Mouse (Mus musculus) heart, embryonic 14.5 days (tissue): ENCODE measurements around the gene Clip1. TPM values are rescaled to one million over a fixed set of nuclear protein-coding genes. Genes with fewer than 3 reads are reported as not detected.
A peak's percentile ranks its signal among the peaks of the same experiment; 100 is the strongest.

Experiments used
- ATAC-seq: fragments of 200-750 bp; cut with Nextera tagmentation; 2 replicates; pipeline ENCODE4 v1.8.0; 2017; ENCODE audit warnings: low read depth, moderate TSS enrichment; ENCODE audit not compliant: insufficient number of reproducible peaks, insufficient read depth, low FRiP score
- H3K27ac ChIP-seq, 2 experiments: fragments of 200-500 bp in 1 of 2; fragments of 300-500 bp in 1 of 2; sonication (generic) in 1 of 2; replicated peaks in 1 of 2; 2 replicates each; pipeline ENCODE4 v1.5.1; 2012 to 2014; ENCODE audit warnings: low read depth in 2 of 2, low read length in 2 of 2, control low read depth in 1 of 2, mild to moderate bottlenecking in 1 of 2, mixed read lengths in 1 of 2; ENCODE audit not compliant: control insufficient read depth in 1 of 2, insufficient read depth in 1 of 2
- H3K27me3 ChIP-seq: fragments of 300-500 bp; sonication (generic); 2 replicates; pipeline ENCODE4 v1.6.1; 2014; ENCODE audit warnings: mild to moderate bottlenecking, low read length, control low read depth; ENCODE audit not compliant: control insufficient read depth, insufficient read depth
- H3K36me3 ChIP-seq: fragments of 300-500 bp; sonication (generic); 2 replicates; pipeline ENCODE4 v1.6.1; 2014; ENCODE audit warnings: mild to moderate bottlenecking, control low read depth, low read length, mixed read lengths; ENCODE audit not compliant: control insufficient read depth, insufficient read depth
- H3K4me1 ChIP-seq, 2 experiments: fragments of 200-500 bp in 1 of 2; fragments of 300-500 bp in 1 of 2; sonication (generic) in 1 of 2; 2 replicates each; pipeline ENCODE4 v1.6.1; 2012 to 2014; ENCODE audit warnings: low read length in 2 of 2, control low read depth in 1 of 2, mixed read lengths in 1 of 2; ENCODE audit not compliant: control insufficient read depth in 2 of 2, insufficient read depth in 2 of 2
- H3K4me2 ChIP-seq: fragments of 300-500 bp; sonication (generic); 2 replicates; pipeline ENCODE4 v1.6.1; 2014; ENCODE audit warnings: mild to moderate bottlenecking, low read length
- H3K4me3 ChIP-seq, 2 experiments: fragments of 200-500 bp in 1 of 2; fragments of 300-500 bp in 1 of 2; sonication (generic) in 1 of 2; 2 replicates each; pipeline ENCODE4 v1.5.1; 2012 to 2014; ENCODE audit warnings: low read length in 2 of 2, mild to moderate bottlenecking in 2 of 2, control low read depth in 1 of 2, low read depth in 1 of 2, moderate library complexity in 1 of 2; ENCODE audit not compliant: control insufficient read depth in 1 of 2, insufficient read depth in 1 of 2
- H3K9ac ChIP-seq: fragments of 300-500 bp; sonication (generic); 2 replicates; pipeline ENCODE4 v1.6.1; 2014; ENCODE audit warnings: mild to moderate bottlenecking, low read length
- H3K9me3 ChIP-seq: fragments of 300-500 bp; sonication (generic); 2 replicates; pipeline ENCODE4 v1.6.1; 2016; ENCODE audit warnings: low read length, control low read depth; ENCODE audit not compliant: control insufficient read depth
- WGBS: fragments of 180-500 bp; shearing (Covaris S2); extraction: QIAGEN DNeasy Blood & Tissue Kit; methylation state at CpG from one replicate; pipeline ENCODE4 v1.1.7; 2014; 5-methylcytosine and 5-hydroxymethylcytosine counted together
- polyA plus RNA-seq: library from polyadenylated mRNA; unstranded; fragments of >200 nt; fragmentation: Nextera tagmentation; extraction: Ambion mirVana; gene quantifications from 2 replicates; pipeline ENCODE4 v1.2.1, GENCODE M21; 2014

The Clip1 gene
- polyA plus RNA-seq, 1 experiment from 2014 or later: 50.5 TPM

DNA sequence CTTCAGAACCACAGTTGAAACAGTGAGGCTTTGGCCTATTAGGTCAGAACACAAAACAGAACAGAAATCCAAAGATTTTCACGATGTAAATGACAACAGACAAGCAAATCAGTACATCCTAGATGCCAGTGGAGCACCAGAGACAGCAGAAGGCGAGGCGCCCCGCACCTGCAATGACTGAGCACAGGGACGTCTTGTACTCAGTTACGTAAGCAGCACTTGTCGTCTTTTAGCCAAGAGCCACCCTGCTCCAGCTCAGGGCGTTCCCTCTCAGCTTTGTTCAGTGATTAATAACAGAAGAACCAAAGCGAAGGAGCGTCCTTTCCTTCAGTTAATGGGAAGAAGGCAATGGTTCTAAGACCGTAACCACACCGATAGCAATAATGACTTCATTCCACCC is 24.2 kb upstream of the Clip1 start:
- H3K27me3 ChIP-seq: no peaks in the 10 kb centered on the region
- H3K27ac ChIP-seq: no peak overlapping the region
- H3K36me3 ChIP-seq: peaks cover 97% of the 10 kb centered on the region
- no peak for ATAC-seq
- no peak overlapping the region for H3K9ac ChIP-seq
- WGBS: 93% methylated on average over 12 of the region's 12 CpGs
- no peak overlapping the region for H3K4me3 ChIP-seq
- no peak overlapping the region for H3K4me2 ChIP-seq
- H3K4me1 ChIP-seq: no peaks in the 10 kb centered on the region
- H3K9me3 ChIP-seq: no peaks in the 10 kb centered on the region

DNA sequence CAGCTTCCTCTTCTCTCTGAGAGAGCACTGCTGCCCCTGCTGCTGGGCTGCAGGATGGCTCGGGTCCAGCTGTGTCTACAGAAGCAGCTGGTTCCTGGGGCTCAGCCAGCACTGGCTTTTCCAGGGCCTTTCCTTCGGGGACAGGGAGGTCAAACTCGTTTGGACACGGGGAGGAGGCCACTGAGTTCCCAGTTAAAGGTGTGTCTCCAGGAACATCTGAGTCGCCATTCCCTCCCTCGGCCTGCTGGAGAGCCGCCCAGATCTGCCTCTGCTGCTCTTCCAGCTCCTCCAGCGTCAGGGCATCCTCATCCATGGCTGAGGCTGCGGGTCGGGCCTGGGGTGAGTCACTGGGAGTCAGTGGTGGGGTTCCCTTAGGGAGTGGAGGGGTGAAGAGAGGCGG is 16.2 kb upstream of the Clip1 start:
- Histone ChIP-seq H3K4me1 (peaks cover 0 to 6% of the 10 kb centered on the region in 2 experiments; a peak in 1 of 4 replicates), H3K36me3 (peaks cover 77% of the 10 kb centered on the region), H3K9ac (no peak overlapping the region), H3K27me3 (no peaks in the 10 kb centered on the region), H3K4me2 (no peak overlapping the region), H3K4me3 (no peak overlapping the region), H3K27ac (no peak overlapping the region), H3K9me3 (no peaks in the 10 kb centered on the region)
- ATAC-seq: peak; percentile 36; the same call in 1 of the 2 replicates
- 55% methylated on average over 11 of the region's 11 CpGs for WGBS

DNA sequence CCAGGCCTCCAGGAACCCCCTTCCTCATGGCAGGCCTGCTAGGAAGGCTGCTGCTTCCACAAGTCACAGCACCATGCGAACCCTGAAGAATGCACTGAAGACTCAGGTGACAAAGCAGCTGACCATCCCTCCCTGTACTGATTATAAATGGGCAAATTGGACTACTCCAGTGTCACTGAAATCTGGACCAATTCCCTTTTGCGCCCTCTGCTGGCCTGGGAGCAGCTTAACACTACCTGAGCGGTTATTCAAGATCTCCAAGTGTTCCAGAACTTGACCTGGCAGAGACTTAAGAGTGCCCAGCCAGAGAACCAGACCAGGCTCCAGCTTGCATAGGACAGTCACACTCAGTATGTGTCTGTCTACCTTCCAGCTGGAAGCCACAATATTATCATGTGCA is 14.8 kb upstream of the Clip1 start:
- Histone ChIP-seq H3K27ac (no peak overlapping the region), H3K36me3 (peaks cover 63% of the 10 kb centered on the region), H3K4me1 (peaks cover 7 to 14% of the 10 kb centered on the region in 2 experiments), H3K27me3 (no peaks in the 10 kb centered on the region), H3K4me3 (no peak overlapping the region), H3K4me2 (no peak overlapping the region), H3K9me3 (no peaks in the 10 kb centered on the region), H3K9ac (no peak overlapping the region)
- ATAC-seq: no peak
- WGBS: 26% methylated on average over 3 of the region's 3 CpGs

DNA sequence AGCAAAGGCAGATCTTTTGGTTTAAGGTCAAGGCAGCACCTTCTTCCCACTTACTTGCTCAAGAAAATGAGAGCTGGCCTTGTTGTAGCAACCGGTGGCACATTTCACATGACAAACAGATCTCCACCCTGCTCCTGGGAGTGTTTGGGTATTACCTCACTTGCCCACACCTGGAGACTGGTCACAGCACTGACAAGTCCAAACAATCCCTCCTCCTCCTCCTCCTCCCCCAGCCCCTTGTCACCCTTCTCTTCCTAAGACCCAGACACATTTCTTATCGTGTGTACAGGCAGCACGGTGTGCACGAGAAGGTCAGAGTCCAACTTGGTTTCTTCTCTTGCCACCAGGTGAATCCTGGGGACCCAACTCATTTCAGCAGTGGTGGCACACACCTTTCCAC is 12.5 kb upstream of the Clip1 start:
- ATAC-seq: no peak
- Histone ChIP-seq H3K9ac (no peak overlapping the region), H3K36me3 (peaks cover 41% of the 10 kb centered on the region), H3K9me3 (no peaks in the 10 kb centered on the region), H3K4me3 (no peak overlapping the region), H3K27ac (no peak overlapping the region), H3K4me2 (no peak overlapping the region), H3K27me3 (no peaks in the 10 kb centered on the region), H3K4me1 (peaks cover 8 to 17% of the 10 kb centered on the region in 2 experiments)
- 73% methylated on average over 4 of the region's 4 CpGs for WGBS

DNA sequence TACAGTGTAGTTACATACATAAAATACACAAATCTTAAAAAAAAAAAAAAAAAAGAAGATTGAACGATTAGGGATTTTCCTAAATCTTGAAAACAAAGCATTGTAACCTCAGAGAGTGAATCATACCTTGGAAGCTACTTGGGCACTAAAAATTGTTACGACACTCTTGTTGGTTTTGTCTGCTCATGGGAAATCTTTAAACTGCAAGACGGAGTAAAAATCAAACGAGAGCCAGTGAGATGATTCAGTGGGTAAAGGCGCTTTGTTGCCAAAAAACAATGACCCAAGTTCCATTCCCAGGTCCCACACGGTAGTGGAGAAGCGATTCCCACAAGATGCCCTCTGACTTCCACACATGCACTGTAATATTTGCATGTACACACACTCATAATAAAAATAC is 11.8 kb upstream of the Clip1 start:
- H3K9ac ChIP-seq: no peak overlapping the region
- peaks cover 34% of the 10 kb centered on the region for H3K36me3 ChIP-seq
- H3K4me1 ChIP-seq: peaks cover 8 to 17% of the 10 kb centered on the region in 2 experiments
- ATAC-seq: no peak
- no peak overlapping the region for H3K27ac ChIP-seq
- H3K9me3 ChIP-seq: no peaks in the 10 kb centered on the region
- H3K4me3 ChIP-seq: no peak overlapping the region
- H3K4me2 ChIP-seq: no peak overlapping the region
- H3K27me3 ChIP-seq: no peaks in the 10 kb centered on the region
- 93% methylated on average over 7 of the region's 7 CpGs for WGBS

DNA sequence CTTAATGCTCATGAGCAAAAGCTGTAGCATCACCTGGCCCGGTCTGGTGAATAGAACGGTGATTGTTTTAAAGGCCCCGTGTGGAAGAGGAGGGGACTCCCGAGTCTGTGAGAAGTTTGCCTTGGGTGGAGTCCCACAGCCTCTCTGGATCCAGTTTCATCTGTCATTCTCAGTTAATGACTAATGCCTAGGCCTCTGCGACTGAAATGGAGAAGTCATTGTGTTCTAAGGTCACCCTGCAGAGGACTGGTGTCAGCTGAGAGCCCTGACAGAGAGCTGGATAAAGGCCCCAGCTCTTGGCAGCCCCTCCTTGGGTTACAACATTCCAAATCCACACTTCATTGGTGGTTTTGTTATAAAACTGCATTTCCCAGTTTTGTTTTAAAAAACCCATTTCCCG is 10.1 kb upstream of the Clip1 start:
- H3K27me3 ChIP-seq: no peaks in the 10 kb centered on the region
- peaks cover 8 to 11% of the 10 kb centered on the region in 2 experiments for H3K4me1 ChIP-seq
- H3K36me3 ChIP-seq: peaks cover 16% of the 10 kb centered on the region
- 31% methylated on average over 6 of the region's 6 CpGs for whole genome bisulfite sequencing
- no peaks in the 10 kb centered on the region for H3K9me3 ChIP-seq
- no peak overlapping the region for H3K4me2 ChIP-seq
- H3K9ac ChIP-seq: no peak overlapping the region
- ATAC-seq: no peak; the same call in 1 of the 2 replicates
- no peak overlapping the region for H3K4me3 ChIP-seq
- peak overlapping the region; percentile 59 to 81 for H3K27ac ChIP-seq

DNA sequence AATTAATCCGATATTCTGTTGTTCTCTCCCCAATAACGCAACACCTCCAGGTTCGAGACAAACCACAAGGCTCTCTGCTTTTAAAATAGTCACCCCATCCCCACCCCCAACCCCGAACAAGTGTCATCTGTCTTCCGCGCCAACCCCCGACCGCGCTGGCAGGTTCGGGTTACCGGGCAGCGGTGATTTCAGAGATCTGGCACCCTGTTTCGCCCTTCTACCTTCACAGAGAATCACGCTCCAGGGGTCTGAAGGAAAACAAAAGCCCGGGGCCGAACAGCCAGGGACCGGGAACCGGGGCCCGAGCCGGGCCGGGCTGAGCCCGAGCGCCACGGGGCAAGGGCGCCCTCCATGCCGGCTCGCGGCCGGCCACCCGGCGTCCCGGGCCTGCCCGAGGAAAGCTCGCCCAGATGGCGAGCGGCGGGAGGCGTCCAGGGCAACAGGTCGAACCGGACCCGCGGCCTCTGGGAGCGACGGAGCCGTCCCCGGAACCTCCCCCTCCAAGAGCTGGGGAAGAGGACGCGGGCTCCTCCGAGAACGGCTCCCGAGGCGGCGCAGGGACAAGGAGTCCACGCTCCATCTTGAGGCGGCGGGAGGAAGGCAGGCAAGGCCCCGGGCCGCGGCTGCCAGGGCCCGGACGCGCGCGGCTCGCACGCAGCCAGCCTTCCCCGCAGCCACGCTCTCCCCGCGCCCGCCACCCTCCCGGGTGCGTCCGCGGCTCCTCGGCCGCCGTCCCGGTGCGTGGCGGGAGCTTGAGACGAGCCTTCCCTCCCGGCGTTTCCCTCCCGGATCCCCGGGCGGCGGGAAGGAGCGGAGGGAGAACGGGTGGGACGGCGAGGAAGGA is 819 bp downstream of the Clip1 start:
- no peaks in the 10 kb centered on the region for H3K27me3 ChIP-seq
- H3K36me3 ChIP-seq: no peaks in the 10 kb centered on the region
- peak overlapping the region; percentile 93 for H3K4me2 ChIP-seq
- H3K4me3 ChIP-seq: peak overlapping the region; percentile 90 to 98
- H3K9ac ChIP-seq: peak overlapping the region; percentile 99
- peak; percentile 47 for ATAC-seq
- H3K4me1 ChIP-seq: peaks cover 6 to 41% of the 10 kb centered on the region in 2 experiments
- WGBS: under 1% methylated on average over 72 of the region's 92 CpGs
- H3K9me3 ChIP-seq: no peaks in the 10 kb centered on the region
- peak overlapping the region; percentile 88 to 96 for H3K27ac ChIP-seq
